Mouse (Mus musculus): ENCODE data around the gene Tbl3. TPM values are rescaled to one million over a fixed set of nuclear protein-coding genes. Genes with fewer than 3 reads are reported as not detected.

Gene Tbl3
- total RNA-seq (2023), result 24.9 TPM

GRCm38 (mm10) chr17:24706982-24707800 is at the start of gene Tbl3:
TSS of gene Tbl3 (minus strand) at chr17:24707660.

GRCm38 (mm10) chr17:24752415-24753394 is 45.2 kb upstream of the Tbl3 start, which contains the start of gene Hs3st6:
TSS of gene Hs3st6 (plus strand) at chr17:24752988.

DNA sequence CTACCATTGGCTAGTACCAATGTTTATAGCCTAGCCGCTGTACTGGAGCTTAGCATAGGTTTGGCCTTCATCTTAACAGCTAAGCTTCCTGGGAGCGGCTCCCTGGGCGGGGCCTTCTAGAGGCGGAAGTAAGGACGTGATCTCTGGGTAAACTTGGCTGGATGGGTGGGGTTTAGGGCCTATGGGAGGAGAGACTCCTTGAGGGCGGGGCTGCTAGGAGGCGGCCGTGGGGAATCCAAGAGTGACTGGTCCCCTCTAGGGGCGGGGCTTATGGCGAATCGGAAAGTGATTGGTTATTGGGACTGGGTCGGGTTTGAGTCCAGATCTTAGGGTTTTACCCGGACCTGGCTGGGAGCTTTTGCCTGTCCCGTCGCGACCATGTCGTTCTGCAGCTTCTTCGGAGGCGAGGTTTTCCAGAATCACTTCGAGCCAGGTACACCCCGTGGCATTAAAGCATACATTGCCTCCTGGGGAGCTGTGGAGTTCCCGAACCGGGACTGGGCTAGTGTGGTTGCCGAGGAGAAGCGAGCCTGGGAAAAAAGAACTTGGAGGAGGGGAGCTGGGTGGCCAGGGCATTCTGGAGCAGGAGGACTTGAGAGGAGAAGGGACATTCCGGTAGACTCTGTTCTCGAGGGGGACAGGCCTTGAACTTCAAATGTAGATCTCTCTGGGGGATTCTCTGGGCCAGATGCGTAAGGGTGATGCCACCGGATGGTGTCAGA is 29.0 kb upstream of the Tbl3 start, which contains the start of gene Msrb1:
Gene Msrb1 (plus strand): TSS at position 313 of the 722 bp plus-strand sequence.

DNA sequence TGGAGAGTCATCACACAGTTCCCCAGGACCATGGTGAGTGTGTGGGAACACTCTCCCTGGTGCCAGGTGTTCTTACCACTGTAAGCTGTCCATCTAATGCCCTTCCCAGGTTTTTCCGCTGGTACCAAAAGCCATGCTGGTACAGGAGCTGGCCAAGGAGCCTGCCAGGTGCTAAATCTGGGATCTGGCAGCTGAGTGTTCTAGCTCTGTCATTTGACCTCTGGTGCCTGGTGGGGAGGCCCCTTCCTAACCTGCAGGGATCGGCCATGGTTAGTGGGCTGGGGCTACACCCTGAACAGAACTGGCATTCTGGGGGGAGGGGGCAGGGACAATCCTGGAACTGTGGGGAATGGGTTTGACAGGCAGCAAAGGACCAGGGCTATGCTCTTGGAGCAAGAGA is 20.2 kb upstream of the Tbl3 start, which contains the start of gene Rpl3l:
Gene Rpl3l (plus strand): TSS at position 203 of the 400 bp plus-strand sequence.

DNA sequence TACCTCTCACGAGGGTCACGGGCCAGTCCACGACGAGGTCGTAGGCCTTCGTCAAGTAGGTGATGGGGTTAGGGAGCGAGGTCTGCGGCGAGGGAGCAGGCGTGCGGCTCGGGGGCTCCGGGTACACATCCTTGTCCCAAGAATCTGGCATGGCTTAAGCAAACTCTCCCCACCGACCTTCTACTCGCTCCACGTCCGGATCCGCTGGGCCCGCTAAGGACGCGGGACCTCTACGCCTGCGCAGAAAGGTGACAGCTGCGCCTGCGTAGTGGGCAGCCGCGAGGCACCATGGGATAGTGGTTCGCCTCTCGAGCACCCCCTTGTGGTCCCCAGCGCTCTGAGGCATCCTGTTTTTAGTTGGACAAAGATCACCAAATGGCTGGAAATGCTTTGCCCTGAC is 16.7 kb upstream of the Tbl3 start, which contains the start of gene Ndufb10:
Gene Ndufb10 (minus strand): TSS at position 295 of the 400 bp plus-strand sequence.

DNA sequence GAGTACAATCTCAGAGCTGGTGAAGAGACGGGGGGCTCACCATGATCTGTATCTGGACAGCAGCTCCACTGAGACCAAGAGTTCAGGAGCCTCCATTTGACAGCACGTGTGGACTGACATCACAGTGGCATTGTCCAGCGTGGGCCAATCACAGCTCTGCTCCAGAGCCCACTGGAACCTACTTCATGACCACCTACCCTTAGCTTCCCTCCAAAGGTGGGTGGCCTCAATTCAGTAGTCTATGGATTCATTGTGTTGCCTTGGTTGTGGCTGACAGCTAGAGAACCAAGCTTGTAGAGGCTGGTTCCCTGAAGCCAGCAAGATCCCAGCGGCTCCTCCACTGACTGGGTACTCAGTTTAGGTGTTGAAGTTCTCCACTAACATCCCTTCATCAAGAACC is 10.5 kb upstream of the Tbl3 start, which contains the start of the genes Rnf151 and Rps2:
Gene Rnf151 (minus strand): TSS at position 121 of the 400 bp plus-strand sequence.
Gene Rps2 (plus strand): TSS at position 174 of the 400 bp plus-strand sequence.

GRCm38 (mm10) chr17:24696011-24696697 is 11.3 kb downstream of the Tbl3 start, which contains the start of the genes Gfer and Noxo1:
TSS of gene Gfer (minus strand) at chr17:24696156.
TSS of gene Noxo1 (plus strand) at chr17:24696234.

GRCm38 (mm10) chr17:24689251-24690081 is 18.0 kb downstream of the Tbl3 start, which contains the start of gene Syngr3:
TSS of gene Syngr3 (minus strand) at chr17:24689955.

GRCm38 (mm10) chr17:24669545-24670245 is 37.8 kb downstream of the Tbl3 start, which contains the start of gene Zfp598:
TSS of gene Zfp598 (plus strand) at chr17:24669687.

DNA sequence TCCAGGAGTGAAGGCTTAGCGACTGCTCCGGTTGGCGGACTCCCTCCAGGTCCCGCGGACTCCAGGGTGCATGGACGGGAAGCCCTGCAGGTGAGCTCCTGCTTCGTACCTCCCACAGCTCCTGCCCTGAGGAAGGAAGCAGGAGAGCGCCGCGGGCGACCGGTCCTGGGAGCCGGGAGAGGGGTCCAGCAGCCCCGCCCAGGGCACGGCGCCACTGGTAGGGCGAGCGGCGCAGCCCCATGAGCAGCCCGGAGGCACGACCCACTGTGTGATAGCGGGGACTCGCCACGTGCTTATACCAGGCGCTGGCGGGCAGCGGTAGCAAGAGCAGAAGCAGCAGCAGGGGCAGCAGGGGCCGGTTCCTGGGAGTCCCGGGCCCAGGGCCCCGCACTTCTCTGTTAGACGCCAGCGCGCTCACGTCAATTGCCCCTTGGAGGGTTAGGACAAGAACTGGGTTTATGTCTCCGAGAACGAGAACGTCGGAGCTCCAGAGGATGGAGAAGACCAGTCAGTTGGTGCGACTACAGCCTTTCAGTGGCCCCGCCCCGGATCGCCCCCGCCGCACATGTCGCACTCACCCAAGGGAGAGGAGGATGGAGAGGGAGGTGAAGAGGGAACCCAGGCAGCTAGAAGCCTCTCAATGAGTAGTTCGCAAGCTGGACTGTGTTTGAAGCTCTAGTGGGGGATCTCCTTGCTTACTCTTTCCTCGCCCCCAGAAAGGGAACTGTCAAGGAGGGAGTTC is 49.3 kb downstream of the Tbl3 start, which contains the start of gene Npw:
Gene Npw (minus strand): TSS at position 441 of the 742 bp plus-strand sequence.

DNA sequence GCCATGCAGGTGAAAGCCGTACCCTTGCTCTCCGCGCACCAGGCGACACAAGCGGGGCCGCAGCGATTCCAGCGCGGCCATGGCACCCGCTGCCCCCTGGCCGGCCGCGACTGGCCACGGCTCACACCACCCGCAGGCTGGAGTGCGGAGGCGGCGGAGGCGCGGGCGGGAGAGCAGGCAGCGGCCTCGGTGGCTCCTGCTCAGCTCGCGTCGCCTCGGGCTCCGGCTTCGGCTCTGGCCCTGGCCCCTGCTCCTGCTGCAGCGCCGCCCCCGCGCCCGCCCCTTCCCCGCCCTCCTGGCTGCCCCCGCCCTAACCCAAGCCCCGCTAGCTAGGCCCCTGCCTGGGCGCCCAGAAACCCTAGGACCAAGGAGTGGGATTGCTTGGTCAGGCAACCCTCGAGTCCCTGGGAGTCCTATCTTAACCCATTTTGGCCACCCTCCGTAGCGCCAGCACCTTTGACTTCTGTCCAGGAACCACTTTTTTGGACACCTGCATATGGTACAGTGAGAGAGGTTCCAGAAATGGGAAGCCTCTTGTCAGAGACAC is 57.3 kb downstream of the Tbl3 start, which contains the start of gene Slc9a3r2:
Gene Slc9a3r2 (minus strand): TSS at position 258 of the 547 bp plus-strand sequence.

Other genes starting within 250 kb of the Tbl3 start
- gene E4f1, start 237.3 kb downstream of the Tbl3 start, total RNA-seq (2023), result 80.5 TPM
- 13.1 TPM for gene Pgp, start 237.3 kb downstream of the Tbl3 start, total RNA-seq (2023)
- gene Bricd5, start 233.8 kb downstream of the Tbl3 start, total RNA-seq (2023), result 0.89 TPM
- 23.8 TPM for gene Mlst8, start 228.6 kb downstream of the Tbl3 start, total RNA-seq (2023)
- gene Caskin1, start 219.1 kb downstream of the Tbl3 start, total RNA-seq (2023), result not detected
- gene Traf7, start 179.7 kb downstream of the Tbl3 start, total RNA-seq (2023), result 179 TPM
- 1.5 TPM for gene Rab26, start 173.4 kb downstream of the Tbl3 start, total RNA-seq (2023)
- 107 TPM for gene Pkd1, start 157.8 kb downstream of the Tbl3 start, total RNA-seq (2023)
- gene Tsc2, start 75.0 kb downstream of the Tbl3 start, total RNA-seq (2023), result 62.2 TPM
- gene Nthl1, start 75.0 kb downstream of the Tbl3 start, total RNA-seq (2023), result 4.5 TPM
- 0.74 TPM for gene Slc9a3r2, start 57.3 kb downstream of the Tbl3 start, total RNA-seq (2023)
- not detected for gene Npw, start 49.2 kb downstream of the Tbl3 start, total RNA-seq (2023)
- 65.9 TPM for gene Zfp598, start 38.0 kb downstream of the Tbl3 start, total RNA-seq (2023)
- gene Syngr3, start 17.7 kb downstream of the Tbl3 start, total RNA-seq (2023), result not detected
- gene Gfer, start 11.5 kb downstream of the Tbl3 start, total RNA-seq (2023), result 19.5 TPM
- gene Noxo1, start 11.4 kb downstream of the Tbl3 start, total RNA-seq (2023), result 3.9 TPM
- not detected for gene Rnf151, start 10.4 kb upstream of the Tbl3 start, total RNA-seq (2023)
- 1,499 TPM for gene Rps2, start 10.5 kb upstream of the Tbl3 start, total RNA-seq (2023)
- 70.6 TPM for gene Ndufb10, start 16.8 kb upstream of the Tbl3 start, total RNA-seq (2023)
- gene Rpl3l, start 20.2 kb upstream of the Tbl3 start, total RNA-seq (2023), result not detected
- gene Msrb1, start 29.0 kb upstream of the Tbl3 start, total RNA-seq (2023), result 37.8 TPM
- gene Hs3st6, start 45.3 kb upstream of the Tbl3 start, total RNA-seq (2023), result not detected
- not detected for gene Meiob, start 96.6 kb upstream of the Tbl3 start, total RNA-seq (2023)
- gene Hagh, start 132.5 kb upstream of the Tbl3 start, total RNA-seq (2023), result 33.2 TPM
- 2.7 TPM for gene Fahd1, start 142.7 kb upstream of the Tbl3 start, total RNA-seq (2023)
- not detected for gene Igfals, start 158.3 kb upstream of the Tbl3 start, total RNA-seq (2023)
- 52.8 TPM for gene Nubp2, start 178.7 kb upstream of the Tbl3 start, total RNA-seq (2023)
- gene Spsb3, start 179.0 kb upstream of the Tbl3 start, total RNA-seq (2023), result 31.2 TPM
- gene Eme2, start 187.4 kb upstream of the Tbl3 start, total RNA-seq (2023), result 59.7 TPM
- gene Mrps34, start 187.5 kb upstream of the Tbl3 start, total RNA-seq (2023), result 45.5 TPM
- gene Nme3, start 188.8 kb upstream of the Tbl3 start, total RNA-seq (2023), result 26.5 TPM
- 237 TPM for gene Mapk8ip3, start 229.3 kb upstream of the Tbl3 start, total RNA-seq (2023)

Data from CD4-positive naive resting alpha-beta T cell, adult 57 days (primary cell).